Mouse (Mus musculus) urinary bladder, adult 18-20 months (tissue): ENCODE results near the gene Vmn1r75.

Experiments
- DNase-seq, 2 experiments: peaks; one replicate each; pipeline ENCODE4 v3.0.0; 2022; ENCODE audit warnings: low spot score in 2 of 2, mixed read lengths in 2 of 2

The Vmn1r75 gene

DNA sequence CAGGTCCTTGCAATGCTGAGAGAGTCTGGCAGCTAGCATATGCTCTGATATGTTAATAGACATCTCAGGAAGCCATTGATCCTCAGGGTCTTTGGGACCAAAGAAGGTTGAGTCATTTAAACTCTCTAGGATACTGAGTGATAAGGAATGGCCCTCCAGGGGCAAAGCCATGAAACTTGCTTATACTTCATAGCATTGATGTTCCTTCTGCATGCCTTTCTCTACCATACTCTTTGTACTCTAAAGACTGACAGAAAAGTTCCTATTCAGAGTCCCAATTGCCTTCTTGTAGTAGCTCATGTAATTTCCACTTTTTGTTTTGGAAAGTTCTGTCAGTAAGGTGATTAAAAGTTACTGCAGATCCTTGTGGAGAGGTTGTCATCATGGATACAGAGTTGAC, at the start of gene Vmn1r75:
Gene Vmn1r75, plus strand, starts transcription at position 301 of the 400 bp plus-strand sequence.
- no peak for DNase-seq

DNA sequence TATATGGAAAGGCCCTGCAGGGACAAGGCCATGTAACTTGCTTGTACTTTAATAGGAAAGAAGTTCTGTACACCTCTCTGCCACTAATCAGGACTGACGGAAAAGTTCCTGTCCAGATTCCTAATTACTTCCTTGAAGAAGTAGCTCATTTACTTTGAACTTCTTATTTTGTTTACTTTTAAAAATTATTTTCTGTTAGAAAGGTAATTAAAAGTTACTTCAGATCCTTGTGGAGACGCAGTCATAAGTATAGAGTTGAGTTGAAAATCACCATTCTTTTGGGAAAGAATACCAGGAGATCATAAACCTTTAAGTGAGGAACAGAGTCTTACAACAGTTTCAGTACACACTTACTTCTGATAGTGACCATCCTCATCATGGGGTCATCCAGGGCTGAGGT, 40.8 kb upstream of the Vmn1r75 start, which contains the start of gene Vmn1r74:
Gene Vmn1r74, plus strand, starts transcription at position 301 of the 400 bp plus-strand sequence.
- no peak for DNase-seq
